Mouse (Mus musculus): ENCODE data around the gene Myo16.
A peak's percentile ranks its signal among the peaks of the same experiment; 100 is the strongest.

- TF ChIP-seq CTCF (IDR thresholded peaks at IDR 0.05; ENCODE audit: control insufficient read depth, insufficient read depth, insufficient replicate concordance, low read depth, low read length) (peak; percentile 98), POLR2A (IDR thresholded peaks at IDR 0.05; ENCODE audit: control insufficient read depth, low read depth, low read length) (no peak)
Measured at GRCm38 (mm10) chr8:10438772-10439171, 285.1 kb downstream of the Myo16 start.

Data from testis, adult 2 months (tissue).